Mouse (Mus musculus) lung, adult 2 months (tissue): ENCODE data around the gene Mapk1. TPM values are rescaled to one million over a fixed set of nuclear protein-coding genes. Genes with fewer than 3 reads are reported as not detected.
A peak's percentile ranks its signal among the peaks of the same experiment; 100 is the strongest.

ENCODE experiments used
- DNase-seq: peaks from one replicate; pipeline ENCODE4 v3.0.0; 2022
- H3K4me1 ChIP-seq: fragments of 200-500 bp; 2 replicates; pipeline ENCODE4 v1.6.1; 2011; ENCODE audit warnings: low read length; ENCODE audit not compliant: control insufficient read depth, insufficient read depth
- H3K4me3 ChIP-seq: fragments of 200-500 bp; replicated peaks from 2 replicates; pipeline ENCODE3; 2011; ENCODE audit warnings: low read depth, mild to moderate bottlenecking, control low read depth, low read length; ENCODE audit errors: extremely low read depth
- CTCF ChIP-seq: fragments of 200-500 bp; IDR thresholded peaks from 2 replicates; pipeline ENCODE4 v1.5.1; 2011; ENCODE audit warnings: mild to moderate bottlenecking, low read length, control low read depth; ENCODE audit not compliant: insufficient read depth
- POLR2A ChIP-seq: fragments of 200-500 bp; IDR thresholded peaks from 2 replicates; pipeline ENCODE4 v1.6.1; 2011; ENCODE audit warnings: low read depth, mild to moderate bottlenecking, control low read depth, low read length, borderline replicate concordance; ENCODE audit errors: extremely low read depth
- WGBS: fragments of 180-500 bp; shearing (Covaris S2); methylation state at CpG from one replicate; pipeline ENCODE4 v1.1.7; 2018; 5-methylcytosine and 5-hydroxymethylcytosine counted together
- polyA plus RNA-seq: library from polyadenylated mRNA; depleted of rRNA; stranded (reverse); fragments of >200 nt; gene quantifications from 2 replicates; pipeline ENCODE4 v1.2.3, GENCODE M21; 2012; rRNA removed

Mapk1 gene
- polyA plus RNA-seq = 44.2 and 61.0 TPM in 2 replicates

GRCm38 (mm10) chr16:16983131-16983533 lies at the start of gene Mapk1:
TSS of gene Mapk1 (plus strand) at chr16:16983382.
- peaks cover 2% of the 10 kb centered on the region for H3K4me1 ChIP-seq
- peak within 1 kb of the TSS; percentile 97 for H3K4me3 ChIP-seq
- no peak for TF ChIP-seq CTCF
- TF ChIP-seq POLR2A = peak; percentile 98
- WGBS = under 1% methylated on average over 35 of the region's 35 CpGs
- DNase-seq = peak; percentile 95

GRCm38 (mm10) chr16:16939543-16939942 lies 43.6 kb upstream of the Mapk1 start:
- Histone ChIP-seq H3K4me1 (no peaks in the 10 kb centered on the region), H3K4me3 (no peak overlapping the region)
- 91% methylated on average over 9 of the region's 9 CpGs for WGBS
- DNase-seq = no peak
- TF ChIP-seq POLR2A (no peak), CTCF (no peak)

- DNase-seq = no peak
- Histone ChIP-seq H3K4me3 (no peak overlapping the region), H3K4me1 (no peaks in the 10 kb centered on the region)
- 96% methylated on average over 2 of the region's 2 CpGs for WGBS
- TF ChIP-seq POLR2A (no peak), CTCF (no peak)
These were observed 42.1 kb upstream of the Mapk1 start for GRCm38 (mm10) chr16:16941078-16941477.

- Histone ChIP-seq H3K4me3 (no peak overlapping the region), H3K4me1 (no peaks in the 10 kb centered on the region)
- no peak for TF ChIP-seq CTCF
- TF ChIP-seq POLR2A = no peak
- DNase-seq = no peak
- 25% methylated on average over 1 of the region's 5 CpGs for whole genome bisulfite sequencing
These were observed 24.6 kb upstream of the Mapk1 start for GRCm38 (mm10) chr16:16958575-16958974.

- WGBS = 90% methylated on average over 6 of the region's 6 CpGs
- TF ChIP-seq POLR2A (no peak), CTCF (no peak)
- Histone ChIP-seq H3K4me3 (no peak overlapping the region), H3K4me1 (no peaks in the 10 kb centered on the region)
- no peak for DNase-seq
These were observed 23.3 kb upstream of the Mapk1 start for GRCm38 (mm10) chr16:16959907-16960306.

GRCm38 (mm10) chr16:16965149-16965548 lies 18.0 kb upstream of the Mapk1 start:
- H3K4me1 ChIP-seq = no peaks in the 10 kb centered on the region
- TF ChIP-seq CTCF (no peak), POLR2A (no peak)
- WGBS = 42% methylated on average over 1 of the region's 1 CpGs
- no peak overlapping the region for H3K4me3 ChIP-seq
- no peak for DNase-seq

GRCm38 (mm10) chr16:16966290-16966689 lies 16.9 kb upstream of the Mapk1 start:
- Histone ChIP-seq H3K4me1 (no peaks in the 10 kb centered on the region), H3K4me3 (no peak overlapping the region)
- DNase-seq = no peak
- TF ChIP-seq CTCF = no peak
- no peak for TF ChIP-seq POLR2A

- no peak for TF ChIP-seq POLR2A
- TF ChIP-seq CTCF = no peak
- Histone ChIP-seq H3K4me3 (no peak overlapping the region), H3K4me1 (no peaks in the 10 kb centered on the region)
- no peak for DNase-seq
- 80% methylated on average over 3 of the region's 3 CpGs for WGBS
These were observed 5.1 kb upstream of the Mapk1 start for GRCm38 (mm10) chr16:16978061-16978460.

GRCm38 (mm10) chr16:16978765-16979164 lies 4.4 kb upstream of the Mapk1 start:
- Histone ChIP-seq H3K4me1 (no peaks in the 10 kb centered on the region), H3K4me3 (no peak overlapping the region)
- no peak for DNase-seq
- 35% methylated on average over 2 of the region's 2 CpGs for WGBS
- TF ChIP-seq POLR2A = no peak
- TF ChIP-seq CTCF = no peak

- TF ChIP-seq CTCF = no peak
- no peak for TF ChIP-seq POLR2A
- 17% methylated on average over 2 of the region's 2 CpGs for WGBS
- peaks cover 2% of the 10 kb centered on the region for H3K4me1 ChIP-seq
- H3K4me3 ChIP-seq = peak overlapping the region; percentile 97
- DNase-seq = no peak
These were observed 546 bp upstream of the Mapk1 start for GRCm38 (mm10) chr16:16982636-16983035.

- peak overlapping the region; percentile 97 for H3K4me3 ChIP-seq
- no peak for TF ChIP-seq CTCF
- TF ChIP-seq POLR2A = 0 out of 2 replicates have a peak, but pooled peaks have one; percentile 6
- H3K4me1 ChIP-seq = peaks cover 2% of the 10 kb centered on the region
- no peak for DNase-seq
- WGBS = under 1% methylated on average over 72 of the region's 75 CpGs
These were observed 596 bp downstream of the Mapk1 start for GRCm38 (mm10) chr16:16983534-16984422.
